Mouse (Mus musculus): ENCODE results near the gene Pah. TPM values are rescaled to one million over a fixed set of nuclear protein-coding genes. Genes with fewer than 3 reads are reported as not detected.

The Pah gene
- total RNA-seq (2022): 10 to 100 TPM; 42.2 to 72.8 (median 45.1) TPM

DNA sequence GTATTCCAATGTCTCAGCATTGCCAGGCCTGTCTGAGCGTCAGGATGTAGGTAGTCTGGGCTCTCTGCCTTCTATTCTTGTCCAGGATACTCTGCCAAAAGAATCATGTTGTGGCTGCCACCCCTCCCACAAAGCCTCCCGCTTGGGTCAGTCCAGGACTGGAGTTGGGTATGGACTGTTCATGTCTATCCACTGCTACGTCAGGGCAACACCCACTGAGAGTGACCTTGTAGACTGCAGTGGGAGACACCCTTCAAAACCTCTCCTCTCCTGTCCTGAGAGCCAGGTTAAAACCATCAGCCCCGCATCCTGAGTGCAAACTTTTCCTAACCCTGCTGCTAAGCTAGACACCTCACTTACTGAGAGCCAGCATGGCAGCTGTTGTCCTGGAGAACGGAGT lies at the start of gene Pah:
TSS of gene Pah (plus strand) at position 150 of the 400 bp plus-strand sequence.
- peak; percentile 10 for DNase-seq (ENCODE audit: low spot score)

DNA sequence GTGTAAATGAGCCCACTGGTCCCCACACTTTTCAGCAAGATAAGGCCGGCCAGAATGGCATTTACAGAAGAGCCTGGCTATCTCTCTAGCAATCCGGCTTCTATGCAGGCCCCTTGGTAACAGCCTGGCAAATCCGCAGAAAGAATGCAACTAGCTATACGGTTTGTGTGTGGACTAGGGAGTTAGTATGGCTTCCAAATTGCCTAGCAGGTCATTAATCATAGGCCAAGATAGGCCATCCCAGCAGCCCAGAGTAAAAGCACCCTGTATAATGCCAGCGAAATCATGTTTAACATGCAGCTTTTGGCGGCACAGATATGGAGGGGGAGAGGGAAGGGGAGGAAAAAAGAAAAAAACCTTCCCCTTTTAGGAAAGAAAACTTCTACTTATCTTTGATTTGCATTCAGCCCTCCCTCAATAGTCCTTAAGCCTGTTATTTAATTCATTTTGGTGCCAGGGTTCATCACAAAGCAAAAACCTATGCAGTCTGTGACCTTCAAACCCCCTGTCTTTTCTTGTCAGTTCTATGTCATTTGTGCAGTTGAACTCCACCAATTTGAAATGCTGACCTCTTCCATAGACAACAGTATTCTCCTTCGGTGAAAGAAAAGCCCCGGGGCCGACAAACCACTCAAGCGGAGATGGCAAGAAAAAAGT lies 48.0 kb upstream of the Pah start:
- no peak for DNase-seq (ENCODE audit: low spot score)

DNA sequence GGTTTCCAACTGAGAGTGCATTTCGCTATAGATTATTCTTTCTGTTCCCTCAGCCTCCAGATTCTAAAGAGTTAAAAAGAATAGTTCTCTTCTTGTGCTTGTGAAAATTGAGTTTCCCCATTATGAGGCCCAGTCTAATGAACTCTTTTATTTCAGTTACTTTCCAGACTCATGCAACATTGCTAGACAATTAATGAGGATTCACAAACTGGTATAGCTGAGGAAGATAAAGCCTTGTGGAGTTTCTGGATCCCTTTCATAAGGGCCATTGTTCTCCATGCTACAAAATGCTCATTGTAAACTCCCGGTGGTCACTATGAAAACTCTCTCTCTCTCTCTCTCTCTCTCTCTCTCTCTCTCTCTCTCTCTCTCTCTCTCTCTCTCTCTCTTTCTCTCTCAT lies 46.6 kb upstream of the Pah start:
- no peak for DNase-seq (ENCODE audit: low spot score)

DNA sequence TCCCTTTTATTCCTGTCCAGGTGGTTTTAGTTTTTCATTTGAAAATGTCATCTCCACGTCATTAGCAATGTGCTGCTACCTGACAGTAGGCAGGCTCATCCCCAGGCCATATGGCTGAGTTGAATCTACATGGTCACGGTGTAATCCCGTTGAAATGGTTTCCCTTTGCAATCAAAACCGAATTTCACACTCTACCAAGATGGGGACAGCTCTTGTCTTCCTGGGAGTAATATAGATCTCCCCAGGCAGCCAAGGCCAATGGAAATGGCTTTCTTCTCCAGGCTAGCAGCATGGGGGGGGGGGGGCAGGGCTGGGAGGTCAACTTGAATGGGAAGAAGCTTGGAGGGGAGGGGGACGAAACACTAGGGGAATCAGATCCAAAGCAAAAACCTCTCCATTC lies 43.7 kb upstream of the Pah start:
- no peak for DNase-seq (ENCODE audit: low spot score)

DNA sequence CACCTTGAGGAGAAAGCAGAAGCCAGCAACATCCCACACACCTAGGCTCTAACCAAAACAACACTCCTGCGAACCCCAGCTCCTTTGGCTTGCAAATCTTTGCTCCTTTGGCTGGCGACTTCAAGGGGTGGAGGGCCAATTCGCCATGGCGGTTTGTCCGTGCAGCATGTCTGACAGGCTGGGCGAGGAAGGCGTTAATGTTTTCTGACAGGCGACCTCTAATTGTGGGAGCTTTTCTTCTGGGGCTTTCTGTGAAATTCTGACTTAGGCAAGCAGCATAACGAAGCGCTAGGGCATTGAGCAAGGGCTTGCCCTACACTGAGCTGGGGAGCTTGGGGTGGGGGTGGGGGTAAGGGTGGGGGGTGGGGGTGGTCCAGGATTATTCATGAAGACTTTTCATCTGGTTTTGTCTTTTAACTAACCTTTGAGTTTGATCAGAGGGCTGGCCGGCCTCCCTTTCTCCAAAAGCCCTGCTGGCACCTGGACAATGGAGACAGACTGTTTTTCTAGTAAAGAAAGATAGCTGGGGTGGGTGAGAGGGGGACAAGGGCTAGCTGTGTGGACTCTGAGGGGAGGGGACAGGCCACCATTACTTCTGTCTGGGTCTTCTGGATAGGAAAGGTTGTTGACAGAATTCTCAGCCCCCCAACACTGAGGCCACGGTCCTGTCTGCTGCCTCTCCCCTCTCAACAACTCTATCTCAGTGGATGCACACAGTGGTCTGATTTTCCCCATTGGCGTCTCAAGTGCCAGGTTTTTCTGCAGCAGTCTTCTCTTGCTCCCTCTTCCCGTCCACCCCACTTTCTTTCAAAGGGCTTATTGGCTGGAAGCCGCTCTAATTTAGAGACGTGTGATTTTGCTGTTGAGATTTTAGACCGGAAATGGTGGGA lies 36.5 kb upstream of the Pah start:
- no peak for DNase-seq (ENCODE audit: low spot score)

DNA sequence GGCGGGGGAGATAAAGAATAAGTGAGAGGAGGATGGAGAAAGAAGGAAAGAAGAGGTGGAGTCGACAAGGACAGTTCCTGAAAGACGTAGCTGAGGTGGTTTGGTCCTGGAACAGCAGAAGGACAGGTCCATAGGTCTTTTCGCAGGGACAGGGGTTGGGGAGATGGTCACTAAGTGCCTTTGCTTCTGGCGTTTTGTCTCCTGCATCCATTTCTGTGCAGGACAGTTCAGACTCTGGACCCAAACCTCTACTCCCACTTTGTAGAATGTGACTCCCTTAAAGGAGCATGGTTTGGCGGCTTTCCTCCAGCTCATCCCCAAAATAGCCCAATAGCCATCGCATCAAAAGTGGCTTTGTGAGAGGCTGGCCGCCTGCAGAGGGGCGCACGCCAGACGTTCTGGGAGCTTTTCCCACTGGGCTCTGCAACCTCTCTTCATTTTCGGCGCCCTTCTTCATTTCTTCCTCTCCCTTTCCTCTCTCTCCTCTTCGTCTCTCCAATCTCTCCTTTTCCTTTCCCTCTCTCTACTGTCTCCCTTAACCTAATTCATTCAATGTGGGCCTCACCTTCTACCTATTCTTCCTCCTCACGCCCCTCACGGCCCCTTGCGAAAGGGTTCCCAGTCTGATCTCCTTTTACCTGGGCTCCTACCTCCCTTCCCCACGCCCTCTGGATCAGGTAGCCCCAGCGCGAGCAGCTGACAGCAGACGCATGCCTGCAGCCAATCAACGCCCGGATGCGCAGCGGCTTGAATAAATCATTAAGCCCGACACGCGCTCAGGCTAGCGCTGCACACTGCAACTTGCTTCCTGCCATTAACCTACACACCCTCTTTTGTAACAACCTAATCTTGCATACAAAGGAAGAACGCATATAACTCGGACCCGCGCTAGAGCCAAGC lies 35.6 kb upstream of the Pah start:
- DNase-seq (ENCODE audit: low spot score): no peak

DNA sequence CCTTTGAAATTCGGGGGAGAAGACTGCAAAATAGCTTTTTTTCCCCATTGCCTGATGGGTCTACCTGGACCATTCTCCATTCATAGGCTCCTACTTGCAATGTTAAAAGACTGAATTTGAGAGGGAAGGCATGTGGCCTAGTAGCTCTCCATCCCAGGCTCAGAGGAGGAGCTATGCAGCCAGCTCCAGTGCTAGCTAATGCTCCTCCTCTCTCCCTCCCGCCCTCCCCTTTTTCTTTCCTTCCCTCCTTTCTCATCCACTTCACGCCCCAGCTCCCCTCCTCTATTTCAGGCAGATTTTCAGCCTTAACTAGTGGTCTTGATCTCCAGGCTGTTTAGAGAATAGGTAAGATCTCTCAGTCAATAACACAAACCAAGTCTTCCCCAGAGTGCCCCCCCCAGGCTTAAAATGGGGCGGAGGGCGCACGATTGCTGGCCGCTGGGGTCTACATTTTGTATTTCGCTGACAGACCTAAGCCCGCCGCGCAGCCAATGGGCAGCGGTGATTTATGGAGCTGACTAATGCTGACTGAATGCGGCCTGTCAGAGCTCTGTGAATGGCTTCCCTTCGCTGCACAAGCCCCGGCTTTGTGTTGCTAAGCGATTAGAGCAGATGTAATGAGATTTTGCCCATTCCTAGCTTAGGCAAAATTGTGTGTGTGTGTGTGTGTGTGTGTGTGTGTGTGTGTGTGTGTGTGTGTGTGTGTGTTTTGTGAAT lies 33.0 kb upstream of the Pah start:
- no peak for DNase-seq (ENCODE audit: low spot score)

DNA sequence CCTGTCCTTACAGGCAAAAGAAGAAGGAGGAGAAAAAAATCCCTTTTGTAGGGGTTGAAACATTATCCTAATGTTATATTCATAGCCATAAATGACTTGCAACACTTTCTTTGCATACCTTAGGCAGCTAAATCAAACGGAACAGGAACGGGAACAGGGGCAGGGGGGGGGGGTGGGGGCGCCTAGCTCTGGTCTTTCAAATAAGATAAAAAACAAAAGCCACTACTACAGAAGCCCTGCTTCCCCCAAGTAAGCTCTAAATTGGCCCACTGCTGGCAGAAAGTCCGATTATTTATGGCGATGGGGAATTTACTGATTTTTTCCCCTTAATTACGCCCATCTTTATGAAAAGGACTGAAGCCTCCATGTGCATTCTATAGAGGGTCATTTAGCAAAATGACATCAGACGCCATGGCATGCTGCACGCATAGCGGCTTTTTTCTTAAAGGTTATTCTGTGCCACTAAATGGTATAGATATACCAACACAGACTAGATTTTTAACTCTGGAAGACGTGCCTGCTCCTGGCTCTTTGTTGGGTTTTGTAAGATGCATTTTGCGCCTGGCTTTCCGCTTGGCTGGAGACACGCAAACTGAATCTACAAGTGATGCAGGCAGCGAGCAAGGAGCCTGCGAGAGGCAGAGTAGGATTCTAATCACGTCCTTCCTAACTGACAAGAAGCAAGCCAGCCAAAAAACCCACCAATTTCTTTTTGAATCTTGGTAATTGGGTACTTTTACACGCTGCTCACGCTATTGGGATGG lies 32.2 kb upstream of the Pah start:
- DNase-seq (ENCODE audit: low spot score): no peak

DNA sequence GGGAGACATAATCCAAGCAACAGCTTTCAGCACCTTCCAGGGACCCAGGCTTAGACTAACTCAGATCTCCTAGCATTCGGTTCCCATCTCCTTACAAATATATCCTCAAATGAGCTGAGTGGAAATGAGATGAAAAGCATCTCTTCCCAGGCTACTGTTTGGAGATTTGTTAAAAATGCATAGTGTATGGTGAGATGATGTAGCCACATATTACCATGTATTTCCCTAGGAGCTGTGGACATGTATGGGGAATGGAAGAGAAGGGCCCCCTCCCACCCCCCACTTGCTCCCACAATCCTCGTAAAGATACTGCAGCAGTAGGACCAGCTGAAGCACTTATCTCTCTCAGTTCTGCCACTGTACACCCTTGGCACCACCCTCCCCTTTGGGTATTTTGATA lies 31.3 kb upstream of the Pah start:
- no peak for DNase-seq (ENCODE audit: low spot score)

DNA sequence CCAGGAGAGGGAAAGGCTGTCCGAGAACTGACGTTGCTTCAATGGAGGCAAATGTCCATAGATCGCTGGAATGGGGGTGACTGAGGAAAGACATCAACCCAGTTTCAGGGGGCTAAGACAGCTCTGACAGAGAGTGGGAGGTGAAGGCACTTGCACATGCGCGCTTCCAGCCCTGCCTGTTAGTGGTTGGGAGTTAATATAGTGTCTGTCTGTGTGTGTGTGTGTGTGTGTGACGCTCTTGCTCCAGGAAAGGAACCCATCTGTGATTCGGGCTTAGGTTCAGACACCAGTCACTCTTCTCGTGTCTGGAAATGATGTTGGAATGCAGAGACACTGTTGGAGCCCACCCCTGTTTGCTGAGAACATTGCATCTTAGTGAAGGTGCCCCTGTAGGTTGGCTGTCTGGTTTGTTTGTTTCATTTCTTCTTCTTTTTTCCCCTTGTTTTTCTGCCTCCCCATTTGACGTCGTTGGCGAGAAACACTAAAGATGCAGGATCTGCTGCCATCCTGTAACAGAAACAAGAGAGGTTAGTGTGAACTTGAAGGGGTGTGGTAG lies 30.0 kb upstream of the Pah start:
- no peak for DNase-seq (ENCODE audit: low spot score)

DNA sequence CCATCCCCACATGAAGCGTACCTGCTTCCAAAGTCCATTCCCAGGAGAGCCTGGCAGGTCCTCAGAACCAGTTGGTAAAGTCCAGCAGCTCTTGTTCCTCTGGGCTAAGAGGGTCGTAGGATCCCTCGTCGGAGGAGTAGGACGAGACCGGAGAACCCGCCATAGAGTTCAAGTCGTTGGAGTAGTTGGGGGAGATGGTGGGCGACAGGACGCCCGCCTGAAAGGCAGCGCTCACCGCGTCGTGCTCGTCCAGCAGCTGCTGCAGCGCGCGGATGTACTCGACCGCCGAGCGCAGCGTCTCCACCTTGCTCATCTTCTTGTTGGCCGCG lies 29.3 kb upstream of the Pah start:
- no peak for DNase-seq (ENCODE audit: low spot score)

DNA sequence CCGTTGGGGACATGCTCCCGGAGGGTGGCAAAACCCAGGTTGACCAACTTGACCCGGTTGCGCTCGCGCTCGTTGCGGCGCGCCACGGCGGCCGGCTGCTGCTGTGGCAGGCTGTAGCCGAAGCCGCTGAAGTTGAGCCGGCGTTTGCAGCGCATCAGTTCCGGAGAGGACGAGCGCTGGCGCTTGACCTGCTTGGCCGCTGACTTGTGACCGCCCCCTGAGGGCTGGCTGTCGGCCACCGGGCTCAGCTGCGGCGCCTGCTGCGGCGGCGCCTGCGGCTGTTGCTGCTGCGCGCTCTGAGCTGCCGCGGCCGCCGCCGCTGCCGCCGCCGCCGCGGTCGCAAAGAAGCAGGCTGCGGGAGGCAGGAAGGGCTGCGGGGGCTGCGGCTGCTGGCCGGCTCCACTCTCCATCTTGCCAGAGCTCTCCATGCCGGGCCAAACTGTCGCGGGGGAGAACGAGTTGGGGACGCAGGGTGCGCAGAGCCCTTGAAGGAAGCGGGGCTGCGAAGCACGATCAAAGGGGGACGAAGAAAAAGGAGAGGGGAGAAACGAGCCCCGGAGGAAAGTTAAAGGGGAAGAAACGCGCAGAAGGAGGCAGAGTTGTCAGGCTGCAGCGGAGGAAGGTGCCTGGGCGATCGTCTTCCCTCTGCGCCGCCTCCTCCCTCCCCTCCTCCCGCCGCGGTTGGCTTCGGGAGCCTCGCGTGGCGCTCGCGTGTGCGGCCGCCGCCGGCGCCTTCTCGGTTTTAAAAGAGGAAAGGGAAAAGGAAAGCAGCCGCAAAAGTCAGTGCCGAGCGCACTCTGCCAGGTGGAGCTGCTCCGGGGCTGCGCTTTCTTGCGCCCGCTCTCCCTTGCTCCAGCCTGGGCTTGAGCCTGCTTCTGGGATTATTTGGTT lies 28.7 kb upstream of the Pah start:
- DNase-seq (ENCODE audit: low spot score): peak; percentile 14

DNA sequence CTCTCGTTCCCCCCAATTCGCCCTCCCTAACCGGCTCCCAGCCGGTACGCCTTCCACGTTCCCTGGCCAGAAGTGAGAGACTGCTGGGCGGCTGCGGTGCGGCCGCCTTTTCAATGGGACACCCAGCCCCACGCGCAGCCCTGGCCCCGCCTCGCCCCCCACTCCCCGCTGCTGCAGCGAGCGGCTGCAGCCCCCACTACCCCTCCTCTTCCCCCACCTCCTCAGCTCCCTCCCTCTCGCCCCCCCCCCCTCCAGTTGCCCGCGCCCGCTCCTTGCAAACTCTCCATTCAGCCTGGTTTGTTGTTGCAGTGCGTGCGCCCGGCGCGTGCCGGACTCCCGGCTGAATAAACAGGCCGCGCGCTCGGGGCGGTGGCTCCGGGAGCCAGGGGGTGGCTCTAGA lies 28.0 kb upstream of the Pah start, which contains the start of gene Ascl1:
TSS of gene Ascl1 (minus strand) at position 85 of the 400 bp plus-strand sequence.
- no peak for DNase-seq (ENCODE audit: low spot score)

DNA sequence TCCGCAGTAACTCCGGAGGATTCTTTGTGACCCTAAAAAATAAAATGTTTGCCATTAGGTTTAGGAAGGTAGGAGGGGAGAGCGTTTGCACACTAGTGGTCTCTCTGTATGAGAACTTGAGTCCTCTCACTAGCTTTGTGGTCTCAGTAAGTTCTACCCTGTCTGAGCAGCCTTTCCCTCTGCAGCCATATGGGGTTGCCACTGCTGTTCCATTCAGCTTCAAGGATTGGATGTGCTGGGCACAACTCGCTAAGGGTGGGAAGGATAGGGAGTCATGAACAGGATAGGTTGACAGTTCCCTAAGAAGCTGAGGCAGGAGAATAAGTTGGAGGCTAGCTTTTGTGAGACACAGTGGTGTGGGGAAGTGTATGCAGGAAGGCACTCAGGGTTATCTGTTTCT lies 27.4 kb upstream of the Pah start:
- DNase-seq (ENCODE audit: low spot score): no peak

DNA sequence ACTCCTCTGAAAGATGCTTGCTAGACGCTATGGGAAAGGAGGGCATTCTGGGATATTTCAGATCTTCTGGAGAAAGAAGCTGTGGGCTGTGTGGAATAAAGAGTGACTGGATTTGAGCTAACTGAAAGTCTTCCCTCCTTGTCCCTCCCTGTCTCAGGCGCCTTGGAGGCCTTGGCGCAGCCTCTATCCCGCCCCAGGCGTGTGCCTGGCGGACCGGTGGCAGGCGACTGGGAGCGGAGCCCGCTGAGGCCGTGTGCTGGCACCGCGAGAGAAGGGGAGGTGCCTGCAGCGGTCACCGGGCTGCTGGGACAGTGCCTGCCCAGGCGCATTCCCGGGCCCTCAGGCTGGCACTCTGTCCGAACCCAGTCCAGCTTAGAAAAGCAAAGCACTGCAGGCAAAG lies 27.0 kb upstream of the Pah start:
- DNase-seq (ENCODE audit: low spot score): peak; percentile 13

DNA sequence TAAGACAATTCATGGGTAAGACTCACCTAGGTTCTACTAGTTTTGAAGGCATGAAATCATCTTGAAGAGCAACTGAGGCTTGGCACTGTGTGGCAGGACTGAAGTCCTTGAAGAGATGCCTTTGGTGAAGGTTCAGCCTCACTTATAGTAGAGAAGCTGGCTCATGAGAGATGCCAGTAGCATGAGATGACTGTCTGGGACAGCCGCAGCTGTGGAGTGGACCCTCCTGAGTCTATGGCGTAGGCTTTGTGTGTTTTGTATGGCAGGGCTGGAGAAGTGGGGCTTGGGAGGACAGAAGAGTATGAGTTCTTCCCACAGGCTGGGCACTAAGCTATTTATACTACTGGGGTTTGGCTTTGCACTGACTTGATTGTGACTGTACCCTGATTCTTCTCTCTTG lies 24.5 kb upstream of the Pah start:
- DNase-seq (ENCODE audit: low spot score): no peak

DNA sequence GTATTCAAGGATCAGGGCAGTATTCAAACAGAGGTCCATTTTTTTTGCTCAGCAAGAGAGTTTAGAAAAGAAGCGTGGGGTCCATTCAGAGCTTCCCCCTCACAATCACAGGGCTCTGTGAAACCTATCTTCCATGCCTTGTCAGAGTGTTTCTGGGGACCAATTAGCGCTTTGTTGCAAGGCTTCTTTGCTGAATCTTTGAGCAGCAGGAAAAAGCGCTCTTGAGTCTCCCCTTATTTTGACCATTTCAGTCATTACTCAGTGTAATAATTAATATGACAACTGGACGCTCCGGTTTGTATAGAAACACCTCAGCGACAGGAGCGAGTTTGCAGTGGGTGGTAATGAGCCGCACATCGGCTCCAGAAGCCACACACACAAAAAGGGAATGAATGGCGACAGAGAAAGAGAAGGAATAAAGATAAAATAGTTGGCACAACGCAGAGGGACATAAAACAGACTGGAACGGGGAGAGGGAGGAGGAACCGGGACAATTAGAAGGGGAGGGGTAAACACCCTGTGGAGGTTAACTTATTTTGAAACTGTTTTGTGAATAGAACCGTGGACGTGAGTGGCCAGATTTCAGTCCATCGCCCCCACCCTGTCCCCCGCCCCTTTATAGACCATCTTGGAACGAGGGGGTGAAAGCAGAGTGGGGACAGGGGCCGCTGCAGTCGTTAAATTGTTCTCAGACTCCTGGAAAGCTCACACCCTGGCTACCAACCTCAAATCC lies 20.5 kb upstream of the Pah start:
- no peak for DNase-seq (ENCODE audit: low spot score)

DNA sequence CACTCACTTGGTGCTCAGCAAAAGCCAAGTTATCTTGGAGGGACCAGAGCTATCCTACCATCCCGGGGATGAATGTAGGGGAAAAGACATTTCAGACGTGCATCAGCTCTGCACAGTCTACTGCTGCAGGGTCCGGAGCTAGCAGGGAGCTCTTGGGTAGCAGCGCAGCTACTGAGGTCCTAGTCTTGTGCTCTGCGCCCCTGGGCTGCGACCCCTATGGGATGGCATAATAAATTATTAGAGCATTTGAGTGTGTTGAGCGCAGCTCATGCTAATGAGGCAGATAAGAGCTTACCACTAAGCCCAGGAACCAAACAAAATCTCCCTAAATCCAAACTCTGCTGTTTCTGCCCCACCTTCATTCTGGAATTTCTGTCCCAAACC lies 19.9 kb upstream of the Pah start:
- no peak for DNase-seq (ENCODE audit: low spot score)

DNA sequence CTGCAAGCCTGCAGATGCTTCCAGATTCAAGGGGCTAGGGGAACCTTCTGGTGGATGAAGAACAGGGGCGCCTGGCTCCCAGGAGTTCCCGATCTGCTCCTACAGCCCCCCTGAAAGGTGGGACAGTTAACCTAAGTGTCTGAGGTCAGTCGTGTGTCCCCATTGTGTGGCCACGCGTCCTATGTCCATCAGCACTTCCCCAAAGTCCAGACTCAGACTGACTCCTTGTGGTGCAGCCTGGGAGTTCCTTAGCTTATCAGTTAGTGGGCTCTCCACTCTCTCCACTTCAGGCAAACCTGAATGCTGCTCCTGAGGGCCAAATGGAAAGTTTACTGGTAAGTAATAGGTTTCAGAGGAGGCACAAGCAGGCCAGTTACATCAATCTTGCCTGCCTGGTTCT lies 19.3 kb upstream of the Pah start:
- DNase-seq (ENCODE audit: low spot score): no peak
